Mouse (Mus musculus) small intestine, adult 2 months (tissue): ENCODE measurements around the gene Tmem88b.

Experiments used
- CTCF ChIP-seq: fragments of 200-500 bp; IDR thresholded peaks from 2 replicates; pipeline ENCODE4 v1.5.1; 2012; ENCODE audit warnings: low read depth, mild to moderate bottlenecking, control low read depth, inconsistent platforms, low read length, moderate library complexity, mixed read lengths; ENCODE audit not compliant: insufficient replicate concordance, insufficient read length; ENCODE audit errors: extremely low read depth
- POLR2A ChIP-seq: fragments of 200-500 bp; IDR thresholded peaks from 2 replicates; pipeline ENCODE4 v1.6.1; 2012; ENCODE audit warnings: low read depth, mild to moderate bottlenecking, control low read depth, inconsistent platforms, low read length, moderate library complexity

- TF ChIP-seq CTCF (no peak), POLR2A (no peak)
Measured at GRCm38 (mm10) chr4:155739152-155739551, 46.5 kb downstream of the Tmem88b start.
